Mouse (Mus musculus) heart, adult 2 months (tissue): ENCODE data around the gene Kcnip1. TPM values are rescaled to one million over a fixed set of nuclear protein-coding genes. Genes with fewer than 3 reads are reported as not detected.

Source experiments
- DNase-seq, 2 experiments: peaks; one replicate each; pipeline ENCODE4 v3.0.0; 2021
- H3K27ac ChIP-seq: fragments of 200-600 bp; 2 replicates; pipeline ENCODE4 v1.8.1; 2022
- H3K27me3 ChIP-seq: fragments of 200-500 bp; 2 replicates; pipeline ENCODE4 v1.6.1; 2012; ENCODE audit warnings: mild to moderate bottlenecking, low read length, inconsistent platforms, mixed read lengths; ENCODE audit not compliant: control insufficient read depth, insufficient read depth
- H3K36me3 ChIP-seq: fragments of 200-500 bp; 2 replicates; pipeline ENCODE4 v1.6.1; 2012; ENCODE audit warnings: low read length, inconsistent platforms; ENCODE audit not compliant: control insufficient read depth, insufficient read depth
- H3K4me1 ChIP-seq: fragments of 200-500 bp; 2 replicates; pipeline ENCODE4 v1.6.1; 2011; ENCODE audit warnings: low read length; ENCODE audit not compliant: control insufficient read depth, insufficient read depth
- H3K4me3 ChIP-seq: fragments of 200-600 bp; 2 replicates; pipeline ENCODE4 v1.8.1; 2022
- H3K79me2 ChIP-seq: fragments of 200-500 bp; replicated peaks from 2 replicates; pipeline ENCODE4 v1.6.1; 2012; ENCODE audit warnings: mild to moderate bottlenecking, inconsistent platforms, low read length, moderate library complexity, mixed read lengths; ENCODE audit not compliant: control insufficient read depth, insufficient read depth
- H3K9ac ChIP-seq: fragments of 200-500 bp; 2 replicates; pipeline ENCODE4 v1.6.1; 2012; ENCODE audit warnings: low read depth, mild to moderate bottlenecking, control low read depth, inconsistent platforms, low read length, mixed read lengths
- CTCF ChIP-seq: fragments of 200-600 bp; IDR thresholded peaks from 2 replicates; pipeline ENCODE4 v1.8.1; 2022; ENCODE audit warnings: antibody characterized with exemption, mild to moderate bottlenecking, moderate library complexity
- EP300 ChIP-seq: fragments of 200-500 bp; IDR thresholded peaks from 2 replicates; pipeline ENCODE4 v1.6.1; 2011; ENCODE audit warnings: low read depth, low read length, control low read depth; ENCODE audit not compliant: insufficient read depth
- POLR2A ChIP-seq: fragments of 200-500 bp; IDR thresholded peaks from 2 replicates; pipeline ENCODE4 v1.6.1; 2011; ENCODE audit warnings: mild to moderate bottlenecking, low read depth, low read length, control low read depth; ENCODE audit not compliant: insufficient read depth
- WGBS: fragments of 180-500 bp; shearing (Covaris S2); methylation state at CpG from one replicate; pipeline ENCODE4 v1.1.7; 2018; 5-methylcytosine and 5-hydroxymethylcytosine counted together
- intact Hi-C: fragments of 180-260 bp; cut with DNase I; formaldehyde crosslinking; loops from one replicate; pipeline ENCODE4 v1.15.1; 2025
- polyA plus RNA-seq: library from polyadenylated mRNA; depleted of rRNA; stranded (reverse); fragments of >200 nt; gene quantifications from 2 replicates; pipeline ENCODE4 v1.2.3, GENCODE M21; 2012
- total RNA-seq, 2 experiments: library from RNA; stranded (reverse); gene quantifications; 2 replicates each; pipeline ENCODE4 v1.2.3; 2021

Gene Kcnip1
- total and polyA plus RNA-seq, 3 experiments: 0.11 to 0.18 TPM; not detected in 1

GRCm38 (mm10) chr11:33928658-33929057 is 64.3 kb downstream of the Kcnip1 start:
- H3K27ac ChIP-seq: no peak overlapping the region
- no peak for DNase-seq
- peak; percentile 71 for TF ChIP-seq CTCF
- no peak for TF ChIP-seq POLR2A
- H3K36me3 ChIP-seq: no peaks in the 10 kb centered on the region
- no peaks in the 10 kb centered on the region for H3K79me2 ChIP-seq
- H3K9ac ChIP-seq: no peak overlapping the region
- no peaks in the 10 kb centered on the region for H3K4me1 ChIP-seq
- 42% methylated on average over 7 of the region's 7 CpGs for WGBS
- intact Hi-C loops: loop anchor here (5.0 kb wide), 1 partner anchor 284 kb away; no protein-coding TSS in a partner anchor
- H3K4me3 ChIP-seq: no peak overlapping the region
- H3K27me3 ChIP-seq: no peaks in the 10 kb centered on the region

GRCm38 (mm10) chr11:33927836-33928235 is 65.1 kb downstream of the Kcnip1 start:
- no peak overlapping the region for H3K9ac ChIP-seq
- H3K4me3 ChIP-seq: no peak overlapping the region
- DNase-seq: no peak
- intact Hi-C loops: loop anchor here (5.0 kb wide), 1 partner anchor 284 kb away; no protein-coding TSS in a partner anchor
- H3K27ac ChIP-seq: no peak overlapping the region
- H3K36me3 ChIP-seq: no peaks in the 10 kb centered on the region
- no peaks in the 10 kb centered on the region for H3K79me2 ChIP-seq
- no peaks in the 10 kb centered on the region for H3K27me3 ChIP-seq
- WGBS: 49% methylated on average over 4 of the region's 4 CpGs
- TF ChIP-seq EP300 (no peak), POLR2A (no peak)
- no peaks in the 10 kb centered on the region for H3K4me1 ChIP-seq

GRCm38 (mm10) chr11:33927321-33927720 is 65.6 kb downstream of the Kcnip1 start:
- H3K36me3 ChIP-seq: no peaks in the 10 kb centered on the region
- intact Hi-C loops: loop anchor here (5.0 kb wide), 1 partner anchor 285 kb away; no protein-coding TSS in a partner anchor
- TF ChIP-seq CTCF: no peak
- no peak for TF ChIP-seq EP300
- TF ChIP-seq POLR2A: no peak
- no peak for DNase-seq
- WGBS: 34% methylated on average over 6 of the region's 6 CpGs
- no peaks in the 10 kb centered on the region for H3K27me3 ChIP-seq
- no peak overlapping the region for H3K9ac ChIP-seq
- no peak overlapping the region for H3K4me3 ChIP-seq
- H3K27ac ChIP-seq: no peak overlapping the region
- no peaks in the 10 kb centered on the region for H3K79me2 ChIP-seq
- H3K4me1 ChIP-seq: no peaks in the 10 kb centered on the region

- no peaks in the 10 kb centered on the region for H3K79me2 ChIP-seq
- H3K4me1 ChIP-seq: no peaks in the 10 kb centered on the region
- H3K27me3 ChIP-seq: no peaks in the 10 kb centered on the region
- H3K9ac ChIP-seq: no peak overlapping the region
- no peak overlapping the region for H3K4me3 ChIP-seq
- no peak for DNase-seq
- no peaks in the 10 kb centered on the region for H3K36me3 ChIP-seq
- no peak overlapping the region for H3K27ac ChIP-seq
- TF ChIP-seq CTCF: no peak
- no peak for TF ChIP-seq POLR2A
- TF ChIP-seq EP300: no peak
- 43% methylated on average over 2 of the region's 2 CpGs for WGBS
- intact Hi-C loops: loop anchor here (5.0 kb wide), 1 partner anchor 286 kb away; no protein-coding TSS in a partner anchor
Measured at GRCm38 (mm10) chr11:33926551-33926950, 66.4 kb downstream of the Kcnip1 start.

GRCm38 (mm10) chr11:33925778-33926177 is 67.2 kb downstream of the Kcnip1 start:
- WGBS: 84% methylated on average over 8 of the region's 8 CpGs
- no peaks in the 10 kb centered on the region for H3K4me1 ChIP-seq
- no peaks in the 10 kb centered on the region for H3K36me3 ChIP-seq
- H3K79me2 ChIP-seq: no peaks in the 10 kb centered on the region
- no peak overlapping the region for H3K27ac ChIP-seq
- DNase-seq: no peak
- no peak overlapping the region for H3K9ac ChIP-seq
- H3K4me3 ChIP-seq: no peak overlapping the region
- no peaks in the 10 kb centered on the region for H3K27me3 ChIP-seq
- intact Hi-C loops: loop anchor here (5.0 kb wide), 1 partner anchor 287 kb away; no protein-coding TSS in a partner anchor
- no peak for TF ChIP-seq POLR2A
- TF ChIP-seq CTCF: no peak
- no peak for TF ChIP-seq EP300

GRCm38 (mm10) chr11:33923031-33923430 is 69.9 kb downstream of the Kcnip1 start:
- Histone ChIP-seq H3K27me3 (no peaks in the 10 kb centered on the region; the same call in 1 of the 2 replicates), H3K27ac (no peak overlapping the region), H3K4me1 (no peaks in the 10 kb centered on the region), H3K4me3 (no peak overlapping the region), H3K9ac (no peak overlapping the region), H3K36me3 (no peaks in the 10 kb centered on the region), H3K79me2 (no peaks in the 10 kb centered on the region)
- 60% methylated on average over 3 of the region's 3 CpGs for WGBS
- intact Hi-C loops: no loop called here
- TF ChIP-seq CTCF (no peak), POLR2A (no peak), EP300 (no peak)
- no peak for DNase-seq
